Mouse (Mus musculus): Measurements from ENCODE around the gene Wwc1. TPM values are rescaled to one million over a fixed set of nuclear protein-coding genes. Genes with fewer than 3 reads are reported as not detected.
"Not testable (repeated sequence)": the region's sequence is repeated elsewhere in the genome, so short reads cannot be mapped to it uniquely, and the experiment has no call there.

Wwc1 gene
- total RNA-seq, 2 experiments from 2014 or later: 0.47 to 0.52 TPM

DNA sequence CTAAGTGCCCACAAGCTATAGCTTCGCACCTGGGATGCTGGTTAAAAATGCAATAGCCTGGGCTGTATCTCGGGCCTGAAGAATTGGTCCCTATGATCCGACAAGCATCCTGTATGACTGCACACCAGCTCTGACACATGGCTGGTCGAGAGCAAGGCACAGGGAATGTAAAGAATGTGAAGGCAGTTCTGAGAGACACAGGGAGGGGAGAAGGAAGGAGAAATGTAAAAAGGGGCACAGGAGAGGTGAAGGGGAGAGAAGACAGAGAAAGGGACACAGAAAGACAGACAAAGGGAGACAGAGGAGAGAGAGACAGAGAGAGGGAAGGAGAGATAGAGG is 101.8 kb downstream of the Wwc1 start:
- no peak for DNase-seq

DNA sequence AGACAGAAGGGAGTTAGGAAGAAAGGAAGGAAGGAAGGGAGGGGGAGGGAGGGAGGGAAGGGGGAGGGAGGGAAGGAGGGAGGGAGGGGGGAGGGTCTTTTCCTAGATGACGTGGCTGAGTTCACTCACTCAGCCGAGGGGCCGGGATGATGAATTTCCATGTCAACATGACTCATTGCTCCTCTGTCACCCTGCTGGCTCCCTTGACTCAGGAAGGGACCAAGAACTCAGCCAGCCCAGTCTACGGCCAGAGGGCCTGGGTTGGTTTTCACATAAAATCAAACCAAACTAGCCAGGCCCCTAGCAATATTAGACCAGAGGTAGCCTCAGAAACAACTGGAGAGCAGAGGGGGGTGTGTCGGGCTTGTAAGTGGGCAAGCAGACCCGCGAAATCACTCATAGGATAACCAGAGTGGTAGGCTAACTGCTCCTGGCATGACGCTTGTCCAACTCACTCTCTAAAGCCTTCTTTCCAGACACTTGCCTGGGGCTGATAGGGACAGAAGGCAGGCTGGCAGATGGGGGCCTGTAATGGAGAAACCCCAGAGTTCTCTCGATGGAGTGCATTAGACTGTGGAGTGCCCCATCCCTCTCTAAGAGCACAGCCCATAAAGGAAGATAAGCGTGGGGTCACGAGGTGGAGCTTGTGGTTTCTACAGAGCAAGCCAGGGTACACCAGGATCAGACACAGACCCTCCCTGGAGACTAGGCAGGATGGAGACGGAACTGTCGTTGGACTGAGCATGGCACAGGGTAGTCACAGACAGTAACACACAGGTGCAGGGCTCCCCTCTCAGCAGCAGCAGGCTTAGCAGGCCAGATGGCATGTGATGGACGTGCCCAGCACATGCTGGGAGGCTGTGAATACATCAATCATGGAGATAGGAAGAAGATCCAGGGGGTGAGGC is 102.4 kb downstream of the Wwc1 start:
- DNase-seq: no peak

DNA sequence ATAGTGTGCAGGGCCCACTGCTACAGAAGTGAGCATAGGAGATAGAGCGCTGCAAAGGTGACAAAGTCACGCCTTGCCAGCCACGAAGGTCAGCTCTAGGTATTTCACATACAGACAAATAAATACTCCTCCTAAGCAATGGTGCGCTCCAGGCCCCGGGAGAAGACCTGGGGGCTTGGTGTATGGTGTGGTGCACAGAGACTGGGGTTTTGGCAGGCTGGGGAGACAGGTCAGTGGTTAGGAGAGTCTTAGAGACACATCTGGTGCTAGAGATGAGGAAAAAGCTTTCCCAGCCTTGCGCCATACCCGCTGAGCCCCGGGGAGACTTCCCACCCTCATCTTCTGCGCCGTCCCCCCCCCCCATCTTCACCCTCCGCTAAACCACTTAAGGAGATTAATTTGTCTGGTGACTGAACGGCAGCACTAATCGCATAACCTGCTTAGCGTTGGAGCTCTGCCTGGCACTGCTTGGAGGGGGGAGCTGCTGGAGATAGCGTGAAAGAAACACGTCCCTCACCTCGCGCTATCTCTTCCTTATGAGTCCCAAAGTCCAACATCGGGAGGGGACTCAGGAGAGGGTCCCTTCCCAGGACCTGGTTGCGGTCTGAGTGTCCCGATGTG is 106.6 kb downstream of the Wwc1 start:
- no peak for DNase-seq

DNA sequence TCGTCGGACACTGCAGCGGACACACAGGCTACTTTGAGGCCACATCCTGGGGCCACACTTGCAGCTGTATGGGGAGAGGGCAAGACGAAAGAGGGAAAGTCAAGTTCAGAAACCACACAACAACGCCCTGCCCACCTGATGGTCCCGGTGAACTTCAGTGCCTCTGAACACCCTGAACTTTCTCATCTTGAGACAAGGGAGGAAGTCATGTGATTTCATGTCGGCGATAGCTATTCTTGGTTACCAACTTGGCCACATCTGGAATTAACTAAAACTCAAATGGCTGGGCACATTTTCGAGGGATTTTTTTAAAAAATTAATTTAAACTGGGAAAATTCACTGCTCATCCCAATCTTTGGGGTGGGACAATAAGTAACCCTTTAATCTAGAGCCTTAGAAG is 109.4 kb downstream of the Wwc1 start:
- DNase-seq: no peak

DNA sequence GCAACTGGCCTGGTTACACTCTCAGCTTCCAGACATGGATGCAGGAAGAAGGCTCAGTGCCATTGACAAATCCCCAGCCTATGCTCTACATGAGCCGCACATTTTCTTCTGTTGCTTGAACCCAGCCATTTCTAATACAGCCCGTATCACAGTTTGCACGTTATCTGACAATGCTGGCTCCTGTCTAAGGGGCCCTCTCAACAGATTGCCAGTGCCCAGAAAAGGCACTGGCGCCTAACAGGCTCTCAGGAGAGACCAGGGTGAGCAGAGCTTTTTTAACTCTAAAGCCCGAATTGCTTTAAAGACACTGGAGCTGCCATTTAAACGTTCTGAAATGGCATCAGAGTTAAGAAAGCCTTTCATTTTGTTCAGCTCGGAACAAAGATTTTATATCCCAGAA is 114.2 kb downstream of the Wwc1 start:
- DNase-seq: no peak

DNA sequence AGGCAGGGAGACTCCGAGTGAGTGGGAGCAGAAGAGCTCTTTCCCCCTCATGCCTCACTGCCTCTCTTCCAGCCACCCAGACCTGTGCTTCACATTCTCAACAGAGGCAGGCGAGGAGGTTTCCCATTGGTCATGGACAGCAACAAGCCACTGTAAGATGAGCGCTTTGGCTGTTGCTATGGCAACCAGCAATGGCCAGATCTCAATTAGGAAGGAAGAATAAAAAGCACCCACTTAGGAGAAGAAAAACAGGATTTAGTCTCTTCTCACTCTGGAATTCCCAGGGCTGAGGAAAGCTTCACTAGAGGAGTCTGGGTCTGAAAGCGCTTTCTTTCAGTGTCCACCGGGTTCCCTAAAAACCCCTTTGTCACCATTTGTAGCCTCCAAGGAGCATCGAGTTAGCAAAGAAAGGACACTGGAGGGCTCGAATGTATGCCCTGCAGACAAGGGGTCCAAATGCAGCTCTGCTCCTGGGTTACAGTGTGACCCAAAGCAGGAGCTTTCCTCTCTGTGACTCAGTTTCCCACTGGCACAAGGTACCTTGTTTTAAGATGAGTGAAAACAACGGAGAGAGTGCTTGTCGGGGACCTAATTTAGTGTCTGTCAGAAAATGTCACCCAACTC is 115.2 kb downstream of the Wwc1 start:
- no peak for DNase-seq

DNA sequence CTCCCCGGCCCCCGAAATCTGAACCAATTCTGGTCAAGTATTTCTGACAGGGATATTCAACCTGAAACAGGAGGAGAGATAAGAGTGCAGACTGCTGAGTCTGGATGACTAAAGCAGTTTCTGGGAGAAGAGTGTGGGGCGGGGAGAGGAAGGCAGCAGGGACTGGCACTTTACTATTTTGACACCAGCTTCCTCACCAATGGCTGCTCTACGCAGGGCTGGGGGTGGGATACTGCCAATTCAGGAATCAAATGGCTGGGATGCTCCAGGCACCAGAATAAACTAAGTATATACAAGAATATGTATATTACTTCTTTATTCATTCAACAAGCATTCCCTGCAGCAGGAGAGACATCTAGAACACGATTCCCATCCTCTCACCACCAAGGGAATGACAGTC is 116.7 kb downstream of the Wwc1 start:
- DNase-seq: no peak

DNA sequence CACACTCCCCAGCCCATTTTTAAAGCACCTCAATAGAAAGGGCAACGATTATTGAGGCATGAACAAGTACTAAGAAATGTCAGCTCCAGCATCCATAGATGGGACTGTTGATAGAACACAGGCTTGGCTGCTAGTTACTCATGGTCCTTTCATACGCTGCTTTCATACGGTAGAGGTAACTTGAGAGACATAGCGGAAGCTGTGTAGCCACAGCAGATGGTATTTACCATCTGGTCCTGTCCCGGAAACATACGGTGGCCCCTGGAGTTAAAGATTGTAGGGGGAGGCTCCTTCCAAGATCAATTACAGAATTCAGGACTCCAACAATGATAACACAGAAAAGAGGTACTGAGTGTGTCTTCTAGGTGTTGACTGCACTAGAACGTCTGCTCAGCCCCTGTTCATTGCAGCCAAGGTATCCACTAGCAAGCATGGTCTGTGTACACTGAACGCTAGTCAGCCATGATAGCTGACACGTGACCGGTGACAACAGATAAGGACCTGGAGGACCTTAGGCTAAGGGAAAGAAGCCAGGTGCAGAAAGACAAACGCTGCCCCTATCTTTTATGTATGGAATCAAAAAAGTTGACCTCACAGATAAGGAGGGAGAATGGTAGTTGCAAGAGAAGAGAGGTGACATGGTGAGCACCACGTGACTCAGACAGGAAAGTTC is 122.8 kb downstream of the Wwc1 start:
- no peak for DNase-seq

DNA sequence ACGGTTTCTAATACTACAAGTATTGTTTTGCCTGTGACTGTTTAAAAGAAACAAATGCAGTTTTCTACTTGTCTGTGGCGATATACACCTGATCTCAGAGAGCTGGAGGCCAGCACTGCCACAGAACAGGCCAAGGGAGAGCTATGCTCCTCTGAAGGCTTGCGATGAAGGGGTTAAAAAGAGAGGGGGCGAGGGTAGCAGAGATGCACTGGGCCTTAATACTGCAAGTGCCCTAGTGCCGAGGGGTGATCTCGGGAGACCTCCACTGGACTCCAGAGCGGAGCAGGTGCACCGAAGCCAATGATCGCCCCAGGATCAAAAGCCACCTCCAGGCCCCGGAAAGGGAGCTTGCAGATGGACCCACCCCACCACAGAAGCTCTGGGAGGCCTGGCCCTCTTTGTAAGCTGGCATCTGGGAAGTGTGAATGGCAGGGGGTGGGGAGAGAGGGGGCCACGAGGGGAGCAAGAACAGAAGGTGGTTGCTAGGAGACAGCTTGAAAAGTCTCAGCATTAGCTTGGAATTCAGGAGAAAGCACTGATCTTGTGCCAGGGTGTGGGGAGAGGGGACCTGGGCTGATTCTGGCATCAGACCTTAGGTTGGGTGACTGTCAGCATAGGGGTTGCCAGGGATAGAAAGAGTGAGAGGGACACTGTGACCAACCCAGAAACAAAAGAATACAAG is 123.8 kb downstream of the Wwc1 start:
- no peak for DNase-seq

DNA sequence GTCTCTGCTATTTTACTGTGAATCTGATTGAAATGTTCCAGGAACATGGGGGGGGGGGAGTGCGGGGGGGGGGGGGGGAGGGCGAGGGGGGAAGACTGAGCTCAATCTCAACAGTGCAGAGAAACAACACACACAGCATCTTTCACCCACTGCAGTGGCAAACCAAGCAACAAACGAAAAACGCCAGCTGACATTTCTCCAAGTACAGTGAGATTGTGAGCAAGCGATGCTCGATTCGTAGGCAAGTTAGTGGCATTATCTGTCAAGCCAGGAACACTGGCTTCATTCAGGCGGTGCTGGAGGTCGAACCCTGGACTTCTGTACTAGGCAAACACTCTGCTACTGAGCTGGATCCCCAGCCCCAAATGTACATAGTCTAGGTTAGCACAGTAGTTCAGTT is 124.8 kb downstream of the Wwc1 start:
- no peak for DNase-seq

DNA sequence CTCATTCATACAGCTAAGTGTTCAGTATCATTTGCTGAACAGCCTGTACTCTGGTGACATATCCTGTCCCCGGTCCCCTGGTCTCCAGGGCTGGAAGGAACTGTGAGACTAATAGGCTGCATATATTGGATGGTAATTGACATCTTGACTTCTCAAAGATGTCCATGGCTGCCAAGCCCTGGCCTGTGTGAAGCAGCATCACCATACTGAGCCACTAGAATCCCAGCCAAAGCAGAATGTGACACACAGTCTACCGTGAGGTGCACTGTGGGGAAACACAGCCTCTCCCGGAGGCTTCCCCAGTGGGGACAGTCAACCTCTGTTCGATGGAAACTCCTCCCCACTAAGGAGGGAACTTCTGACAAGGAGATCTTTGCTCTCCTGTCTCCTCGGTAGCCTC is 125.4 kb downstream of the Wwc1 start:
- DNase-seq: no peak

DNA sequence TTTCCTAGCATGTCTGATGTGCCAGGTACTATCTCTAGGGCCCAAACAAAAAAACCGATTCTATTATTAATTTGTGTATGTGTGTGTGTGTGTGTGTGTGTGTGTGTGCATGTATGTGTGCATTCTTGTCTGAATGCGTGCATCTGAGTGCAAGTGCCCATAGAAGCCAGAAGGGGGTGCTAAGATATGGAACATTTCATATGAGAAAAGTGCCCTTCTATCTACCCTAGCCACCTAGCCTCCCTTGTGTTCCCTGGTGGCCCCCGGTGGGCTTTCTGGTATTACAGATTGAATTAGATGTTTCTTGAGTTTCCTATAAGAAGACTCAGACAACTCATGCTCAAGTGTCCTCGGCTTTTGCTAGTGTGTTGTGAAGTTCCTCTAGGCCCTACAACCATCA is 126.7 kb downstream of the Wwc1 start:
- no peak for DNase-seq

DNA sequence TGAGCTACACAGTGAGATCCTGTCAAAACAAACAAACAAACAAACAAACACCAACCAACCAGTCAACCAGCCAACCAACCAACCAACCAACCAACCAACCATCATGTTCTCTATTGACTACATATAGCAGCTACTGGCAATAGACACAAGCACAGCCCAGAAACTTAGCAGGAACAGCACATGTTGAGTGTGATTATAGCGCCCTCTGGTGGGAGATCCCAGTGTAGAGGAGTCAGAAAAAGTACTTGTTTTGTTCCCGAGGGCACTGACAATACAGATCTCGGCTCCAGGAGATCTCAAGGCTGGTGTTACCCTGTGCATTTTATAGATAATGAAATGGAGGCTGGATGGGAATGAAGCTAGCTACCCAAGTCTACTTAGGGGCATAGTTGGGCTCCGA is 127.6 kb downstream of the Wwc1 start:
- DNase-seq: no peak

DNA sequence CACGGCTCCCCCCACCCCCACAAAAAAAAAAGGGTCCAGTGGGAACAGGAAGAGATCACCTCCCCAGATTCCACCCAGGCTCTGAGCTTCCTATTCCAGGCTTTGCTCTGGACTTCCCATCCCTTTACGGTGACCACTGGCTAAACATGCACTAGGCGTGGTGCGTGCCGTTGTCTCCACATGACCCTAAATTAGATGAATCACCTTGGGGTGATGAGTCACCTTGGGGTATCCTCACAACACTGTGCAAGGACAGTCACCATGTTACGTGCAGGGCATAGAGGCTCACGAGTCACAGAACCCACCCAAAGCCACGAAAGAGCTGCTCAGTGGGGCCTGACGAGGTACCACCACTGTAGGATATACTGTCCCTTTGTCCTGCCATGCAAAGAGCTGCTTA is 136.0 kb downstream of the Wwc1 start:
- no peak for DNase-seq

DNA sequence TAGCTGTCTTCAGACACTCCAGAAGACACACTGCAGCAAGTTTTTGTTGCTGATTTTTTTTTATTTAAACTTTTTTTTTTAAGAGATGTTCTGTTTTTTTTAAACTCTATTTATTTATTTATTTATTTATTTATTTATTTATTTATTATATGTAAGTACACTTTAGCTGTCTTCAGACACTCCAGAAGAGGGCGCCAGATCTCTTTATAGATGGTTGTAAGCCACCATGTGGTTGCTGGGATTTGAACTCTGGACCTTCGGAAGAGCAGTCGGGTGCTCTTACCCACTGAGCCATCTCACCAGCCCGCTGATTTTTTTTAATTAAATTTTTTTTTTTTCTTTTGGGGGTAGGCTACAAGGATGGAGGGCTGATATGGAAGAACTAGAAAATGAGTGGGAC is 137.8 kb downstream of the Wwc1 start:
- not testable (repeated sequence) for DNase-seq

DNA sequence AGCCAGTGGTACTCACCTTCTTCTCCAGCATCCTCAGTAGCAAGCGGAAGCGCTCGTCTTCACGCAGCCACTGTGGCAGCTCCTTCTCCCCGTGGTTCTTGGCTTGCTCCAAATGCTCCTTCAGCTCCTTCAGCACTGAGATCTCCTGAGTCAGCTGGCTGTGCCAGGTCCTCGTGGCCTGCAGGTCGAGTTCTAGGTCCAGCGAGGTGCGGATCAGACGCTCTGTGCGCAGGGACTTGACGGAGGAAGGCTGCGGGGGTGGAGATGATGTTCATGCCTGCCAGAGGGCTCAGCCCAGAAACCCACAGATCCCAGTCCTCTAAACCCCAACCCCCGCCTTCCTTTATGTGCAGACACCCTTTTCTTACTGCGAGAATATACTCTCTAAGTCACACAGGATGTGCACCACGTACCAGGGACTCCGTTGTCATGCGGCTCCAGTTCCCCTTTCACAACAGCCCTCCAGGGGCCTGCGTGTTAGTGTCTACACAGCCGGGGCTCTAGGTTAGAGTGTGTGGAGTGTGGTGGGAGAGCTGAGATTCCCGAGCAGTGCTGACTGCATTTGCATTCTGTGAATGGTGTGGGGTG is 138.5 kb downstream of the Wwc1 start:
- no peak for DNase-seq

DNA sequence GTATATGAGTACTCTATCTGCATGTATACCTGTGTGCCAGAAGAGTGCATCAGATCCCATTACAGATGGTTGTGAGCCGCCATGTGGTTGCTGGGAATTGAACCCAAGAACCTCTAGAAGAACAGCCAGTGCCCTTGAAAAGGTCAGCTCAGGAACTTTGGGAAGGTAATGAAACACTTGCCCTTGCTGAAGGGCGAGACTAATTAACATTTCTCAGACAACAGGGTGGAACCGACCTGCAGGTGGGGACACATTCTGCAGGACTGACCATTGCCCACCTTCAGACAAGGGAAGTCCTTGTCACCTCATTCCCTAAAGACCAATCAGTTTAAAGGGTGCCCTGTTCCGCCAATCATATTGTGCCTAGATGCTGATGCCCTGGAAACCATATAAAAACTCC is 139.5 kb downstream of the Wwc1 start:
- not testable (repeated sequence) for DNase-seq

DNA sequence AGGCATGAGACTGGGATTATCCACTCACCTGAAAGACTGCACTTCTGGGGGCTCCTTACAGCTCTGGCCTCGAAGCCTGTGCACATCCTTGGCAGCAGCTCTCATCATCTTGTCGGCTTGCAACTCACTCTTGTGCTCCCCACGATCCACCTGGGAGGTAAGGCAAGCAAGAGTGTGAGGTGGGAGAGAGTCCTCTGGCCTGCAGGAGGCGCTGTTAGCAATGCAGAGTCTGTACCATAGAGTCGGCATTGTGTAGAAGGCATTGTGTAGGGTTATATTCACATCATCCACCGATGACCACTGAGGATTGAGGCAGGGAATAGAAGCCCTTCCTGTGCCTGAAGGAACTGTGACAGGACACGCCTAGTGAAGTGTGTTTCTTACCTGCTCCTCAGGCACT is 140.0 kb downstream of the Wwc1 start:
- DNase-seq: no peak

DNA sequence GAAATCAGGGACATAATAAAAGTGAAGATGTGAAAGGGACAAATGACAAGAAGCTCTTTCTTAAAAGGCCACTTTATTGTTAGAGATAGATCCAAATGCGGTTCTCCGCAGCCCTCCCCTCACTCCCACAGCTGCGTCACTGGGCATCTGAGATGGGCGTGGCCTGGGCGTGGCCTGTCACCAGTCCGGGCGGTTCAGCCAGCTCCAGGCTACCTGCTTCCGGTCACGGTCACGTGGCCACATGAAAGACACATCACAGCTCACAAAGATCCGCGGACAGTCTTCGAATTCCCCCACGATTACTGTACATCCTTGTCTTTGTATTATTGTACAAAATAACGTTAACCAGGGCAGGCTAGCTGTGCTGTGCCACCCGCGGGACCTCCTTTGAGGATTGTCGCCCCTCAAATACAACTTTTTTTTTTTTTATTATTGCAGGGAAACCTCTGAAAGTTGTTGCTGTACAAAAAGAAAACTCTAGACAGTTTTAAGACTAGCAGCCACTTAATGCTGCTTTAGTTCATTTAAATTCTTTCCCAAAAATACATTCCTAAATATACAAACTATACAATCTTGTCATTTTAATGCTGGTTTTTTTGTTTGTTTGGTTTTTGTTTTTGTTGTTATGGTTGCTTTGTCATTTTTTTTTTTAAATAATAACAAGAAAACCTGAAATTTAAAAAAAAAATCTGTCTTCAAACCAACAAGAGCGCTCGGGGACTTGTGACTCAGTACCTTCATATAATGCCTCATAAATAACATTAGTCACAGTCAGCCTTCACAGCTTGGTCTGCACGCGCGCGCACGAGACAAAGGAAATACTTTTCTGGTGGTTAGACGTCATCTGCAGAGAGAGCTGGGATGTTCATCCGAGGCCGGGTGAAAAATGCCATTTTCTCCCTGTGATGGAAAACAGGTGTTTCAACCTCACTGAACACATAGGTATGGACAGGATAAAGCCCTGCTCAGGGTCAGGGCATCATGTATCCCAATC is 141.7 kb downstream of the Wwc1 start:
- peak; percentile 89 for DNase-seq
